Mouse (Mus musculus): ENCODE data around the gene Dgkg. TPM values are rescaled to one million over a fixed set of nuclear protein-coding genes. Genes with fewer than 3 reads are reported as not detected.

Gene Dgkg
- polyA plus RNA-seq, 1 experiment from 2014 or later: 5.5 TPM

DNA sequence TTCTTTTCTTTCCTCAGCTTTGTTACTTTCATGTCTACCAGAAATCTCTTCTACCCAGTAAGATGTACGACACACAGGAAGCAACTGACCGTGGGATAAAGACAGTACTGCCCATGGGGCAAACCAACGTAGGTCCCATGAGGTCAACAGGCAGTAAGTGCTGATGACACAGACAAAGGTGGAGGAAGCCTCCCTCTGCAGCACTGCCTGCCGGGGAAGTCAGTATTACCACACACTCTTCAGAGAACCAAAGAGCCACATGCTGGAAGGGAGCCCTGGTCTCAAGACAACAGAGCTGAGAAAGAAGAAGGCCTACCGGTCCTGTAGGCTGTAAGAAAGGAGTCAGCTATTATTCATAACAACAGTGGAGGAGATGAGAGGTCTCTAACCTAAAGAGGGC is 67.4 kb downstream of the Dgkg start:
- WGBS: 75% methylated on average over 5 of the region's 5 CpGs
- ATAC-seq: no peak
- Histone ChIP-seq H3K4me1 (ENCODE audit: control insufficient read depth, insufficient read depth, low read length) (no peaks in the 10 kb centered on the region), H3K9ac (ENCODE audit: low read depth, low read length) (no peak overlapping the region), H3K4me2 (ENCODE audit: low read depth, low read length) (no peak overlapping the region), H3K27me3 (replicated peaks; ENCODE audit: control insufficient read depth, insufficient read depth, low read length) (no peaks in the 10 kb centered on the region), H3K36me3 (ENCODE audit: control insufficient read depth, insufficient read depth, low read length) (no peaks in the 10 kb centered on the region), H3K4me3 (ENCODE audit: low read length) (no peak overlapping the region), H3K27ac (ENCODE audit: low read length) (no peak overlapping the region), H3K9me3 (ENCODE audit: control insufficient read depth, low read length) (no peaks in the 10 kb centered on the region)

DNA sequence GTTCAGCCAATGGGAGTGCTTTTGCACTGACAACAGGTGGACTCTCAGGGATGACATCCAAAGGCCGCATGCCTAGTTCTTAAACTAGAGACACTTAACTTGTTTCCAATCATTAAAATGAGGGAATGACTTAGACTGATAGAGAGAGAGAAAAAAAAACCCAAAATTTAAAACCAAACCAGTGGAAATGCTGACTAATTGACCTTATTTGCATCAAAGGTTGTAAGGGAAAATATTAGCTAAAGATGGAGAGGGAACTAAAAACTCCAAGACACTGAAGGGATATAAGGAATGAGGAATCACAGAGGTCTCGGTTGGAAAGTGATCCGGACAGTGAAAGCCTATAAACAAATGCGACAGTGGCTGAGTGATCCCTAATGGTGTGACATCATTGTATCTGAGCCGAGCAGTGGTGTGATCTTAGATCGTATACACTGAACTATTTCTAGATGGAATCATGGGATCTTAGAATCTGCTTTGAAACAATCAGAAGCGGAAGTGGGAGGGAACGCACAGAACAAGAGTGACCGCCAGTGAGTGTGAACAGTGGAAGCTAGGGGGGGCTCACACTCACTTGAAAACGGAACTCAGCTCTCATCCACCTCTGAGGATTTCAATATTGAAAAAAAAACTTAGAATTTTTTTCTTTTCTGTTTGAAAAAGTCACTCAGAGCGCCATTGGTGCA is 70.7 kb downstream of the Dgkg start:
- H3K27me3 ChIP-seq (replicated peaks; ENCODE audit: control insufficient read depth, insufficient read depth, low read length): no peaks in the 10 kb centered on the region
- WGBS: 74% methylated on average over 11 of the region's 11 CpGs
- H3K4me1 ChIP-seq (ENCODE audit: control insufficient read depth, insufficient read depth, low read length): no peaks in the 10 kb centered on the region
- no peaks in the 10 kb centered on the region for H3K36me3 ChIP-seq (ENCODE audit: control insufficient read depth, insufficient read depth, low read length)
- no peak for ATAC-seq
- no peak overlapping the region for H3K9ac ChIP-seq (ENCODE audit: low read depth, low read length)
- no peak overlapping the region for H3K27ac ChIP-seq (ENCODE audit: low read length)
- H3K4me2 ChIP-seq (ENCODE audit: low read depth, low read length): no peak overlapping the region
- H3K9me3 ChIP-seq (ENCODE audit: control insufficient read depth, low read length): no peaks in the 10 kb centered on the region
- H3K4me3 ChIP-seq (ENCODE audit: low read length): no peak overlapping the region

DNA sequence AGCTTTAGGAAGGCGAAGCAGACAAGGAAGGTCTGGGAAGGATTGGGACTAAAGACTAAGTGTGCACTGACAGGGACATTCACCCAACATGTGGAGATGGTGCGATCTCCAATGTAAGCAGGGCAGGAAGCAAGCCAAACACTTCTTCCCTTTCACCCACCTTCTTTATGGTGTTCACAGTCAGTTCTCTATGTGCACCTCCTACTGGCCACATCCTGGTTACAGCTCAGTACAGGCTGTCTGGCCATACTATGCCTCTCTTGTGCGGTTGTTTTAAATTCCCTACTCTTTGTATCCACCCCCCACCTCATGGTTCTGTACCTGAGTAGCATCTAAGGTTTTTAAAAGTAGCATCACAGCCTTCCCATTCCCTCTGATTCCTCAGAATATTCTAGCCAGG is 71.5 kb downstream of the Dgkg start:
- H3K9me3 ChIP-seq (ENCODE audit: control insufficient read depth, low read length): no peaks in the 10 kb centered on the region
- no peak overlapping the region for H3K4me2 ChIP-seq (ENCODE audit: low read depth, low read length)
- H3K36me3 ChIP-seq (ENCODE audit: control insufficient read depth, insufficient read depth, low read length): no peaks in the 10 kb centered on the region
- 93% methylated on average over 3 of the region's 3 CpGs for WGBS
- ATAC-seq: no peak
- H3K27ac ChIP-seq (ENCODE audit: low read length): no peak overlapping the region
- H3K9ac ChIP-seq (ENCODE audit: low read depth, low read length): no peak overlapping the region
- H3K27me3 ChIP-seq (replicated peaks; ENCODE audit: control insufficient read depth, insufficient read depth, low read length): no peaks in the 10 kb centered on the region
- no peaks in the 10 kb centered on the region for H3K4me1 ChIP-seq (ENCODE audit: control insufficient read depth, insufficient read depth, low read length)
- H3K4me3 ChIP-seq (ENCODE audit: low read length): no peak overlapping the region

DNA sequence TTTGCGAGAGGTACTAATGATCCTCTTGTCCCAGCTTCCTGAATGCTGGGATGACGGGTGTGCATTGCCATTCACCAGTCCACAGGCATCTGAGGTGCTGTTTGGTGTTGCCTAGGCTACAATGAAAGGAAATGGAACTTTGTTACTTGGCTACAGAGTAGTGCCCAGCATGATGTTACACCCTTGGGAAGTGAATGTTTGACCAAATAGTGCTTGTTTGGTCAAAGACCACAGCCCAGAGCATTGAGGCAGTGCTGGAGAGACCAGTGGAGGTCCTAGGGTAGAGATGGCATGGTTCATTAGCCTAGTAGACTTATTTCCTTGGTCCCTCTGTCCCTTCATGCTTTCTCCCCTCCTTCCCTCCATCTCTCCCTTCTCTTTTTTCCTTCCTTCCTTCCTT is 73.6 kb downstream of the Dgkg start:
- no peaks in the 10 kb centered on the region for H3K9me3 ChIP-seq (ENCODE audit: control insufficient read depth, low read length)
- no peak for ATAC-seq
- no peaks in the 10 kb centered on the region for H3K27me3 ChIP-seq (replicated peaks; ENCODE audit: control insufficient read depth, insufficient read depth, low read length)
- no peak overlapping the region for H3K27ac ChIP-seq (ENCODE audit: low read length)
- H3K9ac ChIP-seq (ENCODE audit: low read depth, low read length): no peak overlapping the region
- H3K36me3 ChIP-seq (ENCODE audit: control insufficient read depth, insufficient read depth, low read length): no peaks in the 10 kb centered on the region
- H3K4me3 ChIP-seq (ENCODE audit: low read length): no peak overlapping the region
- WGBS: 59% methylated on average over 2 of the region's 2 CpGs
- H3K4me2 ChIP-seq (ENCODE audit: low read depth, low read length): no peak overlapping the region
- H3K4me1 ChIP-seq (ENCODE audit: control insufficient read depth, insufficient read depth, low read length): no peaks in the 10 kb centered on the region

DNA sequence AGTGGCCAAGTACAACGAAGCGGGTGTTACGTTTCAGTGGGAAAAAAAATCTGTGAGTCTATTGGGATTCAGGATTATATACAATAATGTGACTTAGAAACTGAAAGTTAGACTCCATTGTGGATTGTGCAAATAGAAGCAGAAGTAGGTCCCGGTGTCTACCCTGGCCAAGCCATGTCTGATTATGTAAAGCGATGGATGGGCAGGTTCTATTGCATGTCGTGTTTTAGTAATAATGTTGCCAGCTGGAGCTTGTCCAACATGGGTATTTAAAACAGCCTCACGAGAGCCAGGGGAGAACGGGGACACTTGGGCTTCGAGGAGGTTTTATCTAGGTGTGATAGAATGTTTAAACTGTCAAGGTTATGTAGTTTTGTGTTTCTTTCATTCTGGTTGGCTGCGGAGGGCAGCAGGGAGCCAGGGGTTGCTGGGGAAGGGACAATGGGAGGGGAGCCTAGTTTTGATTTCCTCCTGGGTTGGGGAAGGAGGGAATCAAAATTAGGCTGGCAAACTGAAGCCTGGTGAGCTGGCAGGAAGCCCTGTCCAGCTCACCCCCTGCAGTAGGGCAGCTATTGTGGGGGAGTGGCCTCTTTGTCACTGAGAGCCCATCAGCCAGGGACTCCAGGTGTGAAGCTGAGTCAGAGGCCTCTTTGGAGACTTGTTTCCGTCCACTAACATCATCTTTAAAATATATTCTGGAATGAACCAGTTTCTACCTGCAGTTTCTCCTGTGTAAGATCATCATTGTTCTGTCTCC is 74.7 kb downstream of the Dgkg start:
- H3K27ac ChIP-seq (ENCODE audit: low read length): no peak overlapping the region
- ATAC-seq: no peak
- H3K9me3 ChIP-seq (ENCODE audit: control insufficient read depth, low read length): no peaks in the 10 kb centered on the region
- 54% methylated on average over 11 of the region's 11 CpGs for WGBS
- no peaks in the 10 kb centered on the region for H3K36me3 ChIP-seq (ENCODE audit: control insufficient read depth, insufficient read depth, low read length)
- no peak overlapping the region for H3K4me2 ChIP-seq (ENCODE audit: low read depth, low read length)
- H3K4me1 ChIP-seq (ENCODE audit: control insufficient read depth, insufficient read depth, low read length): no peaks in the 10 kb centered on the region
- H3K4me3 ChIP-seq (ENCODE audit: low read length): no peak overlapping the region
- no peak overlapping the region for H3K9ac ChIP-seq (ENCODE audit: low read depth, low read length)
- no peaks in the 10 kb centered on the region for H3K27me3 ChIP-seq (replicated peaks; ENCODE audit: control insufficient read depth, insufficient read depth, low read length)

DNA sequence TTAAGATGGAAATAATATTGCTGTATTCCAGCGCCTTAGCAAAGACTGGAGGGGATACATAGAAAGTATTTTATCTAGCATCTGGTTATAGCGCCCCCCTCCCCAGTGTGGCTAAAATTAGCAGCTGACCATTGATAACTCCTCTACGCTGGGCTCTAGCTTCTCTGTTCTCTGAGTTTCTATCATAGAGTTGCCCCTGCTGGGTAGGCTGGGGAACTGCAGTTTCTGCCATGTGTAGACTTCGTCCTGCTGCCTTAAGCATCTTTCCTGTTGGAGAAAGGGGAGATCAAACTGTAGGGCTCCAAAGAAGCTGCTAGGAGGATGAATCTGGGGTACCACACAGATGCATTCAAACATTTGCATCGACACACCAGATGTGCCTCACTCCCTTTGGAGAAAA is 76.9 kb downstream of the Dgkg start:
- no peaks in the 10 kb centered on the region for H3K27me3 ChIP-seq (replicated peaks; ENCODE audit: control insufficient read depth, insufficient read depth, low read length)
- no peak overlapping the region for H3K9ac ChIP-seq (ENCODE audit: low read depth, low read length)
- no peaks in the 10 kb centered on the region for H3K9me3 ChIP-seq (ENCODE audit: control insufficient read depth, low read length)
- no peak overlapping the region for H3K4me3 ChIP-seq (ENCODE audit: low read length)
- no peaks in the 10 kb centered on the region for H3K4me1 ChIP-seq (ENCODE audit: control insufficient read depth, insufficient read depth, low read length)
- no peak overlapping the region for H3K27ac ChIP-seq (ENCODE audit: low read length)
- no peak for ATAC-seq
- 51% methylated on average over 5 of the region's 5 CpGs for WGBS
- H3K4me2 ChIP-seq (ENCODE audit: low read depth, low read length): no peak overlapping the region
- H3K36me3 ChIP-seq (ENCODE audit: control insufficient read depth, insufficient read depth, low read length): no peaks in the 10 kb centered on the region

DNA sequence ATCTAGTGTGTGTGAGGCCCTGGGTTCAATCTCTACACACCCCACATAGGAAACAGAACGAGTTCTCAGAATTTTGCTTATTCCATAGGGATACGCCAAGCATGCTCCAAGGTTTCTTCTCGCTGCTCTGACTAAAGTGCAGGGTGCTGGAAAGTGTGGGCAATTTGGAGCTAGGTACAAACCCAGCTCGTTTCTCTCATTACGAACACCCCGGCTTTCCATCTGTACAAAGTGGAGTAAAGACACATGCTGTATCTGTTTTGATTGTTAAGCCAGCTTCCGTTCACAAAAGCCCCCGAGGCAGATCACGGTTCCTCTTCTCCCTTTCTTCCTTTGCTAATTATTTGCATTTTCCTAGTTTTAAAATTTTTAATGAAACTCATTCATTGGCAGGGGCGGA is 78.1 kb downstream of the Dgkg start:
- Histone ChIP-seq H3K4me3 (ENCODE audit: low read length) (no peak overlapping the region), H3K27me3 (replicated peaks; ENCODE audit: control insufficient read depth, insufficient read depth, low read length) (no peaks in the 10 kb centered on the region), H3K9ac (ENCODE audit: low read depth, low read length) (no peak overlapping the region), H3K27ac (ENCODE audit: low read length) (no peak overlapping the region), H3K9me3 (ENCODE audit: control insufficient read depth, low read length) (no peaks in the 10 kb centered on the region), H3K36me3 (ENCODE audit: control insufficient read depth, insufficient read depth, low read length) (no peaks in the 10 kb centered on the region), H3K4me1 (ENCODE audit: control insufficient read depth, insufficient read depth, low read length) (no peaks in the 10 kb centered on the region), H3K4me2 (ENCODE audit: low read depth, low read length) (no peak overlapping the region)
- WGBS: 89% methylated on average over 10 of the region's 10 CpGs
- ATAC-seq: no peak

DNA sequence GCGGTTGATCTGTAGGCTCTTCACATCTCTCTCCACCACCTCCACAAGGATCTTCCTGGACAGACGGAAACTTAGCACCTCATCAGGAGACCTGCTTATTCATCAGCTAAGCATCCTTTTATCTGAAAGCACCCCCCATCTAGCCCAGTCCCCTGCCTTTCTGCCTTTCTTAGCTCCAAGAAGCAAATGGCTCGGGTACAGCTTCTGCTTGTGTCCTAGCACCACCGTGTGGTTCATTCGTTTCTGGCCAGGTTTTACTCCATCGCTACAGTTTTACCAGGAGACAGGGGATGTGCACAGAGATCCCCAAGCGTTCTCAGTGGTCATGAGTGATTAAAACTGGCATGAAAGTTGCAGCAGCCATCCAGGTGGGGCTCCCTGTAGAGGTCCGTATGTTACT is 79.4 kb downstream of the Dgkg start:
- whole genome bisulfite sequencing: 53% methylated on average over 8 of the region's 8 CpGs
- Histone ChIP-seq H3K27ac (ENCODE audit: low read length) (no peak overlapping the region), H3K4me3 (ENCODE audit: low read length) (no peak overlapping the region), H3K4me2 (ENCODE audit: low read depth, low read length) (no peak overlapping the region), H3K4me1 (ENCODE audit: control insufficient read depth, insufficient read depth, low read length) (no peaks in the 10 kb centered on the region), H3K9me3 (ENCODE audit: control insufficient read depth, low read length) (no peaks in the 10 kb centered on the region), H3K36me3 (ENCODE audit: control insufficient read depth, insufficient read depth, low read length) (no peaks in the 10 kb centered on the region), H3K9ac (ENCODE audit: low read depth, low read length) (no peak overlapping the region), H3K27me3 (replicated peaks; ENCODE audit: control insufficient read depth, insufficient read depth, low read length) (no peaks in the 10 kb centered on the region)
- no peak for ATAC-seq

DNA sequence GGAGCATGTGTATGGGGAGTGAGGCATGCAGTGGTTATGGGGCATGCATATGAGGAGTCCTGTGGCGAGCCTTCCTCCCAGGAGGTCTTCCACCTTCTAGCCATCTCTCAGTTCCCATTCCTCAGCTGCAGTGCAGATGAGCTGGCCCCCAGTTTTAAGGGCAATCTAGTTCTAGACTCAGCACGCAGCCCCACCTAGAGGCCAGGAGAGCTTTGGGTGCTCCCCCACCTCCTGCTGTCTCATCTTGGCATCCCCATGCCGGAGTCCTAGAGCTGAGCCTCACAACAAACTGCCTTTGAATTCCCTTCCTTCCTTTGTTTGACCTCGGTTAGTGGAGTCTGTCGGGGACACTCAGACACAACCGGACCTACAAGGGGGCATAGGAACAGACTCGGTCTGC is 82.9 kb downstream of the Dgkg start:
- no peaks in the 10 kb centered on the region for H3K27me3 ChIP-seq (replicated peaks; ENCODE audit: control insufficient read depth, insufficient read depth, low read length)
- no peaks in the 10 kb centered on the region for H3K9me3 ChIP-seq (ENCODE audit: control insufficient read depth, low read length)
- 65% methylated on average over 7 of the region's 7 CpGs for WGBS
- H3K36me3 ChIP-seq (ENCODE audit: control insufficient read depth, insufficient read depth, low read length): no peaks in the 10 kb centered on the region
- no peak overlapping the region for H3K27ac ChIP-seq (ENCODE audit: low read length)
- ATAC-seq: no peak
- 0 out of 2 replicates have a peak, but pooled peaks cover 2% of the 10 kb centered on the region for H3K4me1 ChIP-seq (ENCODE audit: control insufficient read depth, insufficient read depth, low read length)
- no peak overlapping the region for H3K9ac ChIP-seq (ENCODE audit: low read depth, low read length)
- no peak overlapping the region for H3K4me3 ChIP-seq (ENCODE audit: low read length)
- no peak overlapping the region for H3K4me2 ChIP-seq (ENCODE audit: low read depth, low read length)

Measured in intestine, embryonic 16.5 days (tissue).